Mouse (Mus musculus): ENCODE results near the gene Erf. TPM values are rescaled to one million over a fixed set of nuclear protein-coding genes. Genes with fewer than 3 reads are reported as not detected.

Erf gene
- polyA plus RNA-seq, 1 experiment from 2014 or later: 13.0 TPM

- ATAC-seq (ENCODE audit: low FRiP score): no peak
- H3K4me2 ChIP-seq: no peak overlapping the region
- no peaks in the 10 kb centered on the region for H3K9me3 ChIP-seq
- no peak overlapping the region for H3K9ac ChIP-seq
- H3K4me3 ChIP-seq (replicated peaks): no peak overlapping the region
- H3K36me3 ChIP-seq (replicated peaks): peaks cover 45% of the 10 kb centered on the region
- no peaks in the 10 kb centered on the region for H3K4me1 ChIP-seq
- no peaks in the 10 kb centered on the region for H3K27me3 ChIP-seq
- H3K27ac ChIP-seq: no peak overlapping the region
- WGBS: 90% methylated on average over 16 of the region's 16 CpGs
Observed at GRCm38 (mm10) chr7:25206094-25206830, 44.3 kb downstream of the Erf start.

GRCm38 (mm10) chr7:25205355-25206093, 45.0 kb downstream of the Erf start:
- Histone ChIP-seq H3K9me3 (no peaks in the 10 kb centered on the region), H3K36me3 (replicated peaks) (peaks cover 44% of the 10 kb centered on the region), H3K9ac (no peak overlapping the region), H3K27me3 (no peaks in the 10 kb centered on the region), H3K27ac (no peak overlapping the region), H3K4me1 (no peaks in the 10 kb centered on the region), H3K4me2 (no peak overlapping the region), H3K4me3 (replicated peaks) (no peak overlapping the region)
- ATAC-seq (ENCODE audit: low FRiP score): no peak
- 91% methylated on average over 16 of the region's 16 CpGs for WGBS

- H3K27ac ChIP-seq: no peak overlapping the region
- no peaks in the 10 kb centered on the region for H3K27me3 ChIP-seq
- no peak for ATAC-seq (ENCODE audit: low FRiP score)
- 91% methylated on average over 20 of the region's 20 CpGs for WGBS
- H3K9ac ChIP-seq: no peak overlapping the region
- no peaks in the 10 kb centered on the region for H3K9me3 ChIP-seq
- H3K4me2 ChIP-seq: no peak overlapping the region
- peaks cover 29% of the 10 kb centered on the region for H3K36me3 ChIP-seq (replicated peaks)
- H3K4me1 ChIP-seq: no peaks in the 10 kb centered on the region
- H3K4me3 ChIP-seq (replicated peaks): no peak overlapping the region
Observed at GRCm38 (mm10) chr7:25203624-25204023, 46.9 kb downstream of the Erf start.

DNA sequence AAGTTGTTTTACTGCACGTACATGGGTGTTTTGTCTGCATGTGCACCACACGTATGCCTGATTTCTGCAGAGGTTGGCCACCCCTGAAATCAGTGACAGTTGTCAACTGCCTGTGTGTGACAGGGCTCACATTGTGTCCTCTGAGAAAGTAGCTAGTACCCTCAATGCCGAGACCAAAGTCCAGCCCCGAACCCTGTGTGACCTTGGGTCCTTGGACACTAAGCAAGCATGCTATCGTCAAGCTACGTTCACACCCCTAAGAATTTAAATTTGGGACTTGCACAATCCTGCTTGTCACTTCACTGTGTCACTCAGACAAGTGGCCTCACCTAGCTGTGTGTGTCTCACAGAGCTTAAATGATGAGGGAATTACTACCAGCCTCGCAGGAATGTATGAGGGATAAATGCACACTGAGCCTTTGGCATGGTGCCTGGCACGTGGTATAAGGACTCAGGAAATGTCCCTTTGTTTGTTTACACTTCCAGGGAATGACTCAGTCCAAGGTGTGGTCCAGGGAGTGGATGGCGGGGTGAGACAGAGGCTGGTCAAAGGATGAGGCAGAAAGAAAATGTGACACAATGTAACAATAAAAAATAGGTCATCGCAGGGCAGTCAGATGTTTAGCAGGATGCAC, 53.1 kb downstream of the Erf start:
- ATAC-seq (ENCODE audit: low FRiP score): no peak
- Histone ChIP-seq H3K36me3 (replicated peaks) (peaks cover 16% of the 10 kb centered on the region), H3K4me2 (no peak overlapping the region), H3K4me1 (no peaks in the 10 kb centered on the region), H3K4me3 (replicated peaks) (no peak overlapping the region), H3K27me3 (no peaks in the 10 kb centered on the region), H3K9ac (no peak overlapping the region), H3K9me3 (no peaks in the 10 kb centered on the region), H3K27ac (no peak overlapping the region)
- WGBS: 77% methylated on average over 10 of the region's 10 CpGs

DNA sequence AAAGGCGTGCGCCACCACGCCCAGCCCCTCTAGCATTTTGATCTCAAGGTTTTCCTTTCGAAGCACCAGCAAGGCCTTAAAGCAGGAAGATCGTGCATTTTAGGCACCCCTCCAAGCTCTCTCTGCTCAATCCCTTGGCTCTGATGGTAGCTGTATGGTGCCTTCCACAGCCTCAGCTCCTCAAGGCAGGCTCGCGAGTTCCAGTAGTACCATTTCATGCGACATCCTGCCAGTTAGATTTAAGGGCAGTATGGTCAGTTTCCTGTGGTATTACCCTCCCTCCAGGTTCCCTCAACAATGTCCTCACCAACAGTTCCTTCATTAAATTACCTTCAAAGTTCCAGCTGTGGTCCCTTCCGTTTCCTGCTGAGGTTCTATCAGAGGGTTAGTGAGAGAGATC, 54.5 kb downstream of the Erf start:
- 92% methylated on average over 9 of the region's 9 CpGs for WGBS
- Histone ChIP-seq H3K4me3 (replicated peaks) (no peak overlapping the region), H3K27me3 (no peaks in the 10 kb centered on the region), H3K27ac (no peak overlapping the region), H3K36me3 (replicated peaks) (peaks cover 4% of the 10 kb centered on the region; the same call in 1 of the 2 replicates), H3K4me1 (no peaks in the 10 kb centered on the region), H3K9ac (no peak overlapping the region), H3K9me3 (no peaks in the 10 kb centered on the region), H3K4me2 (no peak overlapping the region)
- no peak for ATAC-seq (ENCODE audit: low FRiP score)

DNA sequence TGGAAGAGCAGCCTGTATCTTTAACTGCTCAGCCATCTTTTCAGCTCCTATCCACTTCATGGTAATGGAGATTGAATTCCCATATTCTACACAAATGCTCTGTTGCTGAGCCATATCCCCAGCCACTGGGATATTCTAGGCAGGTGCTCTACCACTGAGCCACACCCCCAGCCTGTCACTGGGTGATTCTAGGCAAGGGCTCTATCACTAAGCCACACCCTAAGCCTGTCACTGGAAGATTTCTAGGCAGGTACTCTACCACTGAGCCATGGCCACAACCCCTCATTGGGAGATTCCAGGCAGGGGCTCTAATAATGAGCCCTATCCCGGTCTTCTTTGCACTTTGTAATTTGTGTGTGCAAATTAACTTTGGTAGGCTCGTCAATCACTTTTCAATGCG, 55.4 kb downstream of the Erf start:
- no peak for ATAC-seq (ENCODE audit: low FRiP score)
- Histone ChIP-seq H3K4me3 (replicated peaks) (no peak overlapping the region), H3K4me1 (no peaks in the 10 kb centered on the region), H3K9me3 (no peaks in the 10 kb centered on the region), H3K27ac (no peak overlapping the region), H3K9ac (no peak overlapping the region), H3K4me2 (no peak overlapping the region), H3K36me3 (replicated peaks) (no peaks in the 10 kb centered on the region), H3K27me3 (no peaks in the 10 kb centered on the region)
- WGBS: 72% methylated on average over 3 of the region's 3 CpGs

Small RNAs within 50 kb of the gene (microRNA-seq; reads per million reads assigned to microRNA genes)
- gene Mir7048: not detected

Other genes with a start within 250 kb of the Erf start
- 68.2 and 87.4 TPM in 2 replicates for gene Atp1a3, start 244.8 kb downstream of the Erf start, polyA plus RNA-seq (2016; fragmentation: Nextera tagmentation; extraction: Ambion mirVana)
- 14.3 and 18.1 TPM in 2 replicates for gene Grik5, start 178.4 kb downstream of the Erf start, polyA plus RNA-seq (2016; fragmentation: Nextera tagmentation; extraction: Ambion mirVana)
- gene Zfp574, start 178.2 kb downstream of the Erf start, polyA plus RNA-seq (2016; fragmentation: Nextera tagmentation; extraction: Ambion mirVana): 39.7 and 41.2 TPM in 2 replicates
- 22.3 and 28.6 TPM in 2 replicates for gene Pou2f2, start 71.0 kb downstream of the Erf start, polyA plus RNA-seq (2016; fragmentation: Nextera tagmentation; extraction: Ambion mirVana)
- 11.2 and 12.3 TPM in 2 replicates for gene Dedd2, start 30.1 kb downstream of the Erf start, polyA plus RNA-seq (2016; fragmentation: Nextera tagmentation; extraction: Ambion mirVana)
- gene Zfp526, start 29.3 kb downstream of the Erf start, polyA plus RNA-seq (2016; fragmentation: Nextera tagmentation; extraction: Ambion mirVana): 2.7 TPM in 2 replicates
- gene Gsk3a, start 12.9 kb downstream of the Erf start, polyA plus RNA-seq (2016; fragmentation: Nextera tagmentation; extraction: Ambion mirVana): 15.9 and 17.5 TPM in 2 replicates
- 40.8 and 46.9 TPM in 2 replicates for gene Cic, start 16.9 kb upstream of the Erf start, polyA plus RNA-seq (2016; fragmentation: Nextera tagmentation; extraction: Ambion mirVana)
- 378 and 384 TPM in 2 replicates for gene Pafah1b3, start 47.2 kb upstream of the Erf start, polyA plus RNA-seq (2016; fragmentation: Nextera tagmentation; extraction: Ambion mirVana)
- gene Prr19, start 50.6 kb upstream of the Erf start, polyA plus RNA-seq (2016; fragmentation: Nextera tagmentation; extraction: Ambion mirVana): 1.3 and 1.7 TPM in 2 replicates
- gene Tmem145, start 55.3 kb upstream of the Erf start, polyA plus RNA-seq (2016; fragmentation: Nextera tagmentation; extraction: Ambion mirVana): 11.9 and 12.1 TPM in 2 replicates
- gene Megf8, start 66.4 kb upstream of the Erf start, polyA plus RNA-seq (2016; fragmentation: Nextera tagmentation; extraction: Ambion mirVana): 18.5 and 18.8 TPM in 2 replicates
- gene Cnfn, start 119.0 kb upstream of the Erf start, polyA plus RNA-seq (2016; fragmentation: Nextera tagmentation; extraction: Ambion mirVana): not detected in 2 replicates
- 7.6 and 8.8 TPM in 2 replicates for gene Lipe, start 147.9 kb upstream of the Erf start, polyA plus RNA-seq (2016; fragmentation: Nextera tagmentation; extraction: Ambion mirVana)
- 0.27 and 0.52 TPM in 2 replicates for gene Cxcl17, start 162.1 kb upstream of the Erf start, polyA plus RNA-seq (2016; fragmentation: Nextera tagmentation; extraction: Ambion mirVana)
- gene Ceacam1, start 226.8 kb upstream of the Erf start, polyA plus RNA-seq (2016; fragmentation: Nextera tagmentation; extraction: Ambion mirVana): 0.23 and 0.51 TPM in 2 replicates